Mouse (Mus musculus): ENCODE data around the gene Pcnx.

DNA sequence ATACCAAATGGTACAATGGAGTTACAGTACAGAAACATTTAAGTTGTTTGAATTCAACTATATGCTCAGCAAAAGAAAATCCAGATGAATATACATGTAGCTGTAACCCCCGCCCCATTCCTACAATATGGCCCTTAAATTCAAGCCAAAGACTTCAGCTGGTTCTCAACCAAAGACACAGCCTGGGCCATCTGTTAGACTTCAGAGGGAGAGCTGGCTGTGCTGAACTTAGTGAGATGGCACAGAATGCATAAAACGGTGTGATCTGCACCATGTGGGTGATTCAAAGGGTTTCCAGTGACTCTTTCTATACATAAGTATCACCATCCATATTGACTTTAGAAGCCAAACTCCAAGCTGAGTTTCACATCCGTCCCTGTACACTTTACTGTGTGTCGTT lies 39.1 kb upstream of the Pcnx start:
- no peak for TF ChIP-seq ZC3H11A (IDR thresholded peaks at IDR 0.05; ENCODE audit: borderline replicate concordance, low read depth, low read length)
- TF ChIP-seq HCFC1 (IDR thresholded peaks at IDR 0.05; ENCODE audit: borderline replicate concordance, insufficient read depth, low read length) = no peak
